Mouse (Mus musculus) megakaryocyte, embryonic 14.5 days (primary cell): ENCODE results near the gene Ptpdc1. TPM values are rescaled to one million over a fixed set of nuclear protein-coding genes. Genes with fewer than 3 reads are reported as not detected.

Source experiments
- H3K27me3 ChIP-seq: replicated peaks from 2 replicates; pipeline ENCODE3; 2012; ENCODE audit warnings: inconsistent platforms
- H3K36me3 ChIP-seq: replicated peaks from 2 replicates; pipeline ENCODE3; 2012; ENCODE audit warnings: low read length, inconsistent platforms, mixed read lengths
- H3K4me1 ChIP-seq: 2 replicates; pipeline ENCODE4 v1.6.1; 2012; ENCODE audit warnings: inconsistent platforms
- H3K4me3 ChIP-seq: replicated peaks from 2 replicates; pipeline ENCODE3; 2012; ENCODE audit warnings: moderate library complexity, mild to moderate bottlenecking, inconsistent platforms
- H3K9me3 ChIP-seq: 2 replicates; pipeline ENCODE4 v1.6.1; 2012; ENCODE audit warnings: inconsistent platforms
- FLI1 ChIP-seq: IDR thresholded peaks from 2 replicates; pipeline ENCODE4 v1.6.1; 2012; ENCODE audit warnings: low read length, inconsistent platforms, mixed read lengths
- GATA1 ChIP-seq: IDR thresholded peaks from 3 replicates; pipeline ENCODE4 v1.6.1; 2012; ENCODE audit warnings: mixed read lengths, low read length, inconsistent platforms, borderline replicate concordance
- polyA plus RNA-seq: library from polyadenylated mRNA; stranded (reverse); fragments of >175 nt; gene quantifications from 2 replicates; pipeline ENCODE4 v1.2.3, GENCODE M21; 2012; ENCODE audit warnings: low replicate concordance; ENCODE audit not compliant: insufficient read depth

Gene Ptpdc1
- polyA plus RNA-seq: 0.62 TPM in 1 of 2 replicates, not detected in the other

- TF ChIP-seq GATA1 (no peak), FLI1 (no peak)
- peaks cover 21% of the 10 kb centered on the region for H3K9me3 ChIP-seq
- peaks cover 11% of the 10 kb centered on the region for H3K4me1 ChIP-seq
- peak within 1 kb of the TSS; percentile 89 for H3K4me3 ChIP-seq
- H3K27me3 ChIP-seq: peaks cover 43% of the 10 kb centered on the region
- no peaks in the 10 kb centered on the region for H3K36me3 ChIP-seq
These were observed at the start of gene Ptpdc1 for GRCm38 (mm10) chr13:48625433-48626184. Ptpdc1 (minus strand) TSS chr13:48625664.

- TF ChIP-seq GATA1 (no peak), FLI1 (no peak)
- Histone ChIP-seq H3K27me3 (peaks cover 84% of the 10 kb centered on the region), H3K4me3 (no peak overlapping the region), H3K4me1 (peaks cover 16% of the 10 kb centered on the region), H3K9me3 (peaks cover 25% of the 10 kb centered on the region), H3K36me3 (no peaks in the 10 kb centered on the region)
These were observed 49.1 kb upstream of the Ptpdc1 start for GRCm38 (mm10) chr13:48674609-48675008.

GRCm38 (mm10) chr13:48672312-48672840 is 46.9 kb upstream of the Ptpdc1 start:
- Histone ChIP-seq H3K36me3 (no peaks in the 10 kb centered on the region), H3K27me3 (peaks cover 86% of the 10 kb centered on the region), H3K9me3 (peaks cover 18% of the 10 kb centered on the region), H3K4me1 (peaks cover 34% of the 10 kb centered on the region), H3K4me3 (peak overlapping the region; percentile 79)
- TF ChIP-seq FLI1 (no peak), GATA1 (no peak)

GRCm38 (mm10) chr13:48668976-48669534 is 43.6 kb upstream of the Ptpdc1 start:
- H3K9me3 ChIP-seq: peaks cover 16% of the 10 kb centered on the region
- H3K4me1 ChIP-seq: peaks cover 49% of the 10 kb centered on the region
- TF ChIP-seq FLI1 (no peak), GATA1 (no peak)
- no peaks in the 10 kb centered on the region for H3K36me3 ChIP-seq
- peaks cover 95% of the 10 kb centered on the region for H3K27me3 ChIP-seq
- H3K4me3 ChIP-seq: peak overlapping the region; percentile 85

GRCm38 (mm10) chr13:48668091-48668975 is 42.9 kb upstream of the Ptpdc1 start:
- no peak for TF ChIP-seq FLI1
- TF ChIP-seq GATA1: no peak
- Histone ChIP-seq H3K4me1 (peaks cover 49% of the 10 kb centered on the region), H3K27me3 (peaks cover 95% of the 10 kb centered on the region), H3K9me3 (peaks cover 9% of the 10 kb centered on the region), H3K36me3 (no peaks in the 10 kb centered on the region), H3K4me3 (peak overlapping the region; percentile 85)

GRCm38 (mm10) chr13:48667461-48667860 is 42.0 kb upstream of the Ptpdc1 start:
- TF ChIP-seq GATA1 (no peak), FLI1 (no peak)
- Histone ChIP-seq H3K36me3 (no peaks in the 10 kb centered on the region), H3K9me3 (0 out of 2 replicates have a peak, but pooled peaks cover 5% of the 10 kb centered on the region), H3K4me1 (peaks cover 46% of the 10 kb centered on the region), H3K4me3 (no peak overlapping the region), H3K27me3 (peaks cover 95% of the 10 kb centered on the region)

- no peak for TF ChIP-seq GATA1
- Histone ChIP-seq H3K27me3 (peaks cover 97% of the 10 kb centered on the region), H3K4me3 (no peak overlapping the region), H3K36me3 (no peaks in the 10 kb centered on the region), H3K4me1 (peaks cover 46% of the 10 kb centered on the region), H3K9me3 (0 out of 2 replicates have a peak, but pooled peaks cover 5% of the 10 kb centered on the region)
These were observed 40.5 kb upstream of the Ptpdc1 start for GRCm38 (mm10) chr13:48665656-48666597.

GRCm38 (mm10) chr13:48664916-48665655 is 39.6 kb upstream of the Ptpdc1 start:
- Histone ChIP-seq H3K27me3 (peaks cover 98% of the 10 kb centered on the region), H3K36me3 (no peaks in the 10 kb centered on the region), H3K4me3 (no peak overlapping the region), H3K4me1 (peaks cover 43% of the 10 kb centered on the region), H3K9me3 (0 out of 2 replicates have a peak, but pooled peaks cover 5% of the 10 kb centered on the region)
- TF ChIP-seq GATA1 (no peak), FLI1 (no peak)
